Mouse (Mus musculus) T-helper 17 cell (primary cell): Measurements from ENCODE around the gene Lmo2.
"Not testable (repeated sequence)": the region's sequence is repeated elsewhere in the genome, so short reads cannot be mapped to it uniquely, and the experiment has no call there.

Experiments used
- in situ Hi-C, 2 experiments: fragments of 300-600 bp; cut with MboI, MseI; formaldehyde crosslinking; loops; 1 replicate in 1 of 2; 2 replicates in 1 of 2; pipeline ENCODE4 v1.15.1; 2025; ENCODE audit warnings: high pct_unique_total_duplicates in 2 of 2

Lmo2 gene

DNA sequence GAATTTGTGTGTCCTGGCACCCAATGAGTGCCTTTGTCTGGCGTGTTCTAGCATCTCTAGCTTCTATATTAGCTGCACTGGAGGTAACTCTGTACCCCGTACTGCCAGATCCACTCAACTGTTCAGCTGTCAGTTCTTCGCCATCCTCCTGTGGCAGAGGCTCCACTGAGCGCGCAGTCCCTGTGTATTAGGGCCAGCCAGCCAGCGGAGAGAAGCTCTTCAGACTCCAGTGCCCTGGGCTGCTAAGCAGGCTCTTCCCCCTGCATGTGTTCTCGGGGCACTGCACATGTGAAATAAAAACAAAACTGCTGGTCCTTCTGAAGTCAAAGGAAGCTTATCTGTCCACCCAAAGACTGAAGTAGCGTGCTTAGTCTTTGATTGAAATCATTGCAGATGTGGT, 19.4 kb downstream of the Lmo2 start:
- in situ Hi-C loops = loop anchor here in 1 of 2 experiments (10.0 kb wide), 1 partner anchor 102 kb away; no protein-coding TSS in a partner anchor

GRCm38 (mm10) chr2:103977716-103978115, 19.9 kb downstream of the Lmo2 start:
- in situ Hi-C loops = loop anchor here in 1 of 2 experiments (10.0 kb wide), 1 partner anchor 103 kb away; no protein-coding TSS in a partner anchor

DNA sequence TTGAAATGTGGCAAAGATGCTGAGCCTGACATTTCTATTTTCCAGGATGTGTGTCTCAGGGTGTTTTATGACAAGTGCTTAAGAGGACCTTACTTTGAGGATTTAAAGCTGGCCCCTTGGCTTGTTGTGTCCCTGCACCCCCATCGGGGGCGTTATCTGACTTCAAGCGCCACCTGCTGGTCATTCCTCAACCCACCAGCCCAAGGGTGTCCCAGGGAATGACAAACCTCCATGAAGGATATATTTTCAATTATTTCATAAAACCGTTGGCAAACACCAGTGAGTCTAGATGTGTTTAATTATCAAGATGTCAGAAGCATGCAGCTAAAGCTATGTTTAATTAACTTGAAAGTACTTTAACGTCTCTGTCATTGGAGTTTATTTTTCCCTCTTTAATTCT, 24.5 kb downstream of the Lmo2 start:
- in situ Hi-C loops = loop anchor here in 1 of 2 experiments (5.0 kb wide), 1 partner anchor 110 kb away; no protein-coding TSS in a partner anchor

DNA sequence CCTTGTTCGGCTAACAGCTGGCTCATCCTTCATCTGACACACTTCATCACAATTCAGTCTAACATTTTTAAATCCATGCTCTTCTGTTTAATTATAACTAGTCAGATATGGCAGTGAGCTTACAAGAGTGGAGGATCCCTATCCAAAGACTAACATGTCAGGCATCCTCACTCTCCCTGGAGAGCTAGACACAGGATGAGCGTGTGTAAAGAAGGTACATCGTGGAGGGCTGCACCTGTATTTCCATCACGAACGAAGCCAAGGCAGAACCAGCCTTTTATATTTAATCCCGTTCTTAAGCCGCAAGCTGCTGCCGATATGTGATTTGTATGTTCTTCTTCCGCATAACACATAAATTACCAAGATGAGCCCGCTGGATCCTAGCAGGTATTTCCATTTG, 25.4 kb downstream of the Lmo2 start:
- in situ Hi-C loops = loop anchor here in 1 of 2 experiments (5.0 kb wide), 1 partner anchor 111 kb away; no protein-coding TSS in a partner anchor

DNA sequence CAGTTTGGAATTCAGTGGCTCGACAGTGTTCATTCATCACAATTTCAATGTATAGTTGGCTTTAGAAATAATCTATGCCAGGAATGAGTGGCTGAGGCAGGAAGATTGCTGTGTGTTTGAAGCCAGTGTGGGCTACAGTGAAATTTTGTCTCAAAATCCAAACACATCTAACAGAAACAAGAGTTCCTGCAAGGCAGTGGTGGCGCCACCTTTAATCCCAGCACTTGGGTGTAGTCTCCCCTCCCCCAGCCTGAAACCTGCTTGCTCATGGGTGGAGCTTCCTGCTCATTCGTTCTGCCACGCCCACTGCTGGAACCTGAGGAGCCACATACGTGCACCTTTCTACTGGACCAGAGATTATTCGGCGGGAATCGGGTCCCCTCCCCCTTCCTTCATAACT, 29.8 kb downstream of the Lmo2 start:
- in situ Hi-C loops = not testable (repeated sequence)

DNA sequence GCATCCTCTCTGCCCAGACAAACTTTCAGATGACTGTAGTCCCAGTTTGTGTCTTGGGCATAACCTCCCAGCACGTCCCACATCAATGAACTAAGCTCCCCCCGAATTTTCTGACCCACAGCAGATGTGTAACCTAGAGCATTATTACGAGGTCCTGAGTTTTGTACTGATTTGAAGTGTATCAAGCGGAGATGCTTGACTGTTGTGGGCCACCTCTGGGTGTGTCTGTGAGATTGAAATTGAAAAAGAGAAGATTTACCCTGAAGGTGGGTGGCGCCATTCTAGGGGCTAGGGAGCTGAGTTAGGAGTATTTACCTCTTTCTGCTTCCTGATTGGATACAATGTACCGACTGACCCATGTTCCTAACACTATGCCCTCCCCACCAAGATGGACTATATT, 31.9 kb downstream of the Lmo2 start:
- in situ Hi-C loops = no loop called here

GRCm38 (mm10) chr2:103991303-103991702, 33.5 kb downstream of the Lmo2 start:
- in situ Hi-C loops = no loop called here

- in situ Hi-C loops = no loop called here
Observed at GRCm38 (mm10) chr2:103992162-103992561, 34.4 kb downstream of the Lmo2 start.

- in situ Hi-C loops = no loop called here
Observed at GRCm38 (mm10) chr2:103992618-103993332, 35.0 kb downstream of the Lmo2 start.

DNA sequence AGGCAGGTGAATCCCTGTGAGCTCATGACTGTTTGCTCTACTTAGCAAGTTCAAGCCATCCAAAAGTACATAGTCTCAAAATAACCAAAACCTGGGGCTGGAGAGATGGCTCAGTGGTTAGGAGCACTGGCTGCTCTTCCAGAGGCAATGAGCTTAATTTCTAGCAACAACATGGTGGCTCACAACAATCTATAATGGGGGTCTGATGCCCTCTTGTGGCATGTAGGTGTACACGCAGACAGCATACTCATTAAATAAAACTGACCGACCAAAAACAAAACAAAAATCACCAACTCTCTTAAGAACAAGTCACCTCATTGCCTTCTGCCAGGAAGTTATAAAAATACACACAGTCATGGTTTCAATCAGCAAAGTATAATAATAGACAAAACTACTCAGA, 43.3 kb downstream of the Lmo2 start:
- in situ Hi-C loops = loop anchor here in 1 of 2 experiments (5.0 kb wide), 2 partner anchors 129 to 444 kb away; no protein-coding TSS in a partner anchor

DNA sequence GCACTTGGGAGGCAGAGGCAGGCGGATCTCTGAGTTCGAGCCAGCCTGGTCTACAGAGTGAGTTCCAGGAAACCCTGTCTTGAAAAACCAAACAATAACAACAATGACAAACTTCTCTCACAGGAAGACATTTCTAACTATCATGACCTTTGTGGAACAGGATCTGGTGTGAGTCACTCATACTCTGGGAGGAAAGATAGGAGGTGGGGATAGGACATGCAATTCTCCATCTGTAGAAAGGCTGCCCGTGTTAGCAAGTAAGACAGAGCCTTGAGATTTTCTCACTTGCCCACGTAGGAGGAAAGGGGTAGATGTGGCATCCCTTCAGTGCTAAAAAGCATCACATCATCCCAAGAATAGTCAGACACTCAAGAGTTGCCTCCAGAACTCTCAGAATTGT, 44.1 kb downstream of the Lmo2 start:
- in situ Hi-C loops = loop anchor here in 1 of 2 experiments (5.0 kb wide), 2 partner anchors 130 to 445 kb away; no protein-coding TSS in a partner anchor

DNA sequence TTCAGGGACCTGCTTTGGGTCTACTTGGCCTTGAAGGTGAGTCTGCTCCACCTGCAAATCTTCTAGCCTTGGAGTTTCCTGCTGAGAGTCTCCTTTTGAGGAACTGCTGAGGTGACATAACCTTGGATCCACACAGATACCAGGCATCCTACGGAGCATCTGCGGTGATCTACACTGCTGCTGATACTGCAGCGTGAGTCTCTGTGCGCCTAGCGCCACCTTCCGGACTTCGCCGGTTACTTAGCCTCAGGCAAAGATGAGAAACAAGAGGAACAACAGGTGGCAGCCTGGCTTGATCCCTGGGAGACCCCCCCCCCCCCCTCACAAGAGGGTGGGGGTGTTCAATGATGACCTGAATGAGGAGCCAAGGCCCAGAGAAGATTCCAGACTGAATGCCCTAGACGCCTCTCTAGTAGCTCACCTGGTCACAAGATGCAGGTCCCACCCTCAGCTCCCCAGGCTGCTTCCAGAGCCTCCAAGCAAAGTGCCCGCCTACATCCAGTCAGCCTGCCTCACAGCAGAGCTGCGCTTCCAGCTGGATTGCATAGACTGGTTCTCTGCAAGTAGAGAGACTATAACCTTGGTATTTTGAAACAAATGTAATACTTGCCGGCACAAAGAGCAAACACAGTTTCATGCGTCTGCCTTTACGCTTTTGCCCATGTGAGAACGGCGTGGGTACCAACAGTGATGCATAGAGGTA, 45.1 kb downstream of the Lmo2 start:
- in situ Hi-C loops = loop anchor here in 1 of 2 experiments (5.0 kb wide), 2 partner anchors 131 to 446 kb away; no protein-coding TSS in a partner anchor

DNA sequence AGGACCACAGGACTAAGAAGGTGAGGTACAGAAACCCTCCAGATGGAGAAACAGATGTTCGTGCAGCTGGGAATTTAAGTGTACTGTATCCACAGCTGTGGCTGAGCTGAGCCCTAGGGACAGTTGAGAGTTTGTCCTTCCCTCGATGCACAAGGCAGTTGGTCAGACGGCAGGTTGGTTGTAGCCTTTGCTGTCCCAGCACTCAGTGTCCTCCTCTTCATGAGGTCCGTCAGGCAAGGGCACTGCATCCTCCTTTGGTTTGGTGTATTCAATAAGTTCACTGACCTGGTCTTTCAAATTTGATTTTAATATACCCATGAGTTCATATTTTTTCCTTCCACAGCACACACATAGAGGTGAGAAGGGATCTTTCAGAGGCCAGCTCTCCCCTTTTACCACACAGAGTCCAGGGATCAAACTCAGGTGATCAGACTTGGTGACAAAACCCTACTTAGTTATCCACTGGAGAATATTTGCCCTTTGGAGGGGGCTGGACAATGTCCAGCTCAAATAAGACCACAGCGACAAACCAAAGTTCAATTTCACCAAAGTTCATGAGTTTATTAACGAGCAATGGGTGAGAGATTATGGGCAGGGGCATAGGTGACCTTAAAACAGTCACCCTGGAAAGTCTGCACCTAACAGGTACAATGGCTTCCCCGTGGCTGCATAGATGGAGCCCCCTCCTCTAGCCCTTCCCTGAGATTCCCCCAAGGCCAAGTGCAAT, 50.2 kb downstream of the Lmo2 start:
- in situ Hi-C loops = no loop called here

GRCm38 (mm10) chr2:104008853-104009252, 51.1 kb downstream of the Lmo2 start:
- in situ Hi-C loops = not testable (repeated sequence)

DNA sequence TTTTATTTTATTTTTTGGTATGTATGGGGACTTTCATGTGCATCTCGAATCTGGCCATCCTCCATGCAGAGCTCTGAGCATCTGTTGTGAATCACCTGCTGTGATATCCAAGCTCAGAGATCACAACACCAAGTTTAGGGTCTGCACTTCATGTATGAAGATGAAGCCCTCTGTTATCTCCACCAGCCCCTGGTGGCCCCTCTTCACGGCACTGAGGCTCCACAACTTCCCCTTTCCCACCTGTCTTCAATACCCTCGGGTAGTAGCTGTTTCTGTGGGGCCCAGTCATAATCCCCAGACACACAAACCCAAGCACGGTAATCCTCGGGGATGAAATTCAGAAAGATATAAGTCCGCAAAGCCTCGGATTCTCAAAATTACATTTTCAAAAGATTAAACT, 65.3 kb downstream of the Lmo2 start:
- in situ Hi-C loops = no loop called here

DNA sequence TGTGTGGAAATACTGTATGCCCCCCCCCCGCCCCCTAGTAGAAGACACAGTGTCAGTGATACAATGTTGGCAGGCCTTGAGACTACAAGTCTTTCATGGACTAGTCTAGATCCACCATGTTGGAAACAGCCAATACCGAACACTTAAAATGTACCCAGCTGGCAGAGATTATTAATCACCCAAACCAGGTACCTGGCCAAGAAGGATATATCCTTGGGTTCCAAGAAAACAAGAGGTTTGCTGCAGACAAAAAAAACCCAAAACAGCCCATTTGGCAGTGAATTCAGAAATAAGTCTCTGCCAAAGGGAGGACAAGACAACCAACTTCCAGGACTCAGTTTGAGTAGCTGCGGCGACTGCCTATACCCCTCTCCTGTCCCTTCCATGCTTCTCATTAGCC, 66.9 kb downstream of the Lmo2 start:
- in situ Hi-C loops = no loop called here

- in situ Hi-C loops = no loop called here
Observed at GRCm38 (mm10) chr2:104027458-104028138, 69.8 kb downstream of the Lmo2 start, which contains the start of gene Fbxo3. Gene Fbxo3 (plus strand): TSS chr2:104027721.

GRCm38 (mm10) chr2:104028139-104028723, 70.4 kb downstream of the Lmo2 start, which contains the start of gene 4931422A03Rik:
Gene 4931422A03Rik (minus strand): TSS chr2:104028361.
- in situ Hi-C loops = no loop called here

DNA sequence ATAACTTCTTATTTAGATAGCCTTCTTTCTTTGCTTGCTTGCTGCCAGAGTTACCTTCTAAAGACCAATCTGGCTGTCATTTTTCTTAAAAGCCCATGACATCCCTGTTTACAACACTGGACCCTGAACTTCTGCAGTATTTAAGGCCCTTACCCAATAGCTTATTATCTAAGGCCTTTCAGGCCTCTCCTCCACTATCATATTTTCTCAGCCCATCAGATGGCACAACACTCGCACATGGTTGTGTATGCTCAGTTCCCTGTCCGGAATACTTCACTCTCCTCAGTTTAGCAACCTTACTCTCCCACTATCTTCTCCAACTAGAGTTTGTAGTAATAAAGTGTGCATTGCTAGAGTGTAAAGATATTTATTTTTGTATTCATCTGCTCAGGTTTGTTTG, 71.3 kb downstream of the Lmo2 start:
- in situ Hi-C loops = no loop called here

GRCm38 (mm10) chr2:104030381-104030780, 72.6 kb downstream of the Lmo2 start:
- in situ Hi-C loops = no loop called here
